Mouse (Mus musculus) urinary bladder, adult 18-20 months (tissue): ENCODE measurements around the gene Ythdc1.
A peak's percentile ranks its signal among the peaks of the same experiment; 100 is the strongest.
"Not testable (repeated sequence)": the region's sequence is repeated elsewhere in the genome, so short reads cannot be mapped to it uniquely, and the experiment has no call there.

Source experiments
- DNase-seq, 2 experiments: peaks; one replicate each; pipeline ENCODE4 v3.0.0; 2022; ENCODE audit warnings: low spot score in 2 of 2, mixed read lengths in 2 of 2

The Ythdc1 gene

GRCm38 (mm10) chr5:86803962-86804940 lies at the start of gene Ythdc1:
TSS of gene Ythdc1 (plus strand) at chr5:86804221.
- peak; percentile 86 to 91 for DNase-seq

GRCm38 (mm10) chr5:86769015-86769658 lies 34.9 kb upstream of the Ythdc1 start:
- no peak for DNase-seq

- no peak for DNase-seq
Measured at GRCm38 (mm10) chr5:86771010-86771409, 33.0 kb upstream of the Ythdc1 start.

- DNase-seq, result no peak
Measured at GRCm38 (mm10) chr5:86776941-86777340, 27.1 kb upstream of the Ythdc1 start.

- DNase-seq, result no peak
Measured at GRCm38 (mm10) chr5:86778471-86778870, 25.6 kb upstream of the Ythdc1 start.

- DNase-seq, result no peak
Measured at GRCm38 (mm10) chr5:86783059-86783458, 21.0 kb upstream of the Ythdc1 start.

GRCm38 (mm10) chr5:86784205-86784604 lies 19.8 kb upstream of the Ythdc1 start:
- no peak for DNase-seq

- no peak for DNase-seq
Measured at GRCm38 (mm10) chr5:86786798-86787197, 17.2 kb upstream of the Ythdc1 start.

GRCm38 (mm10) chr5:86789954-86790353 lies 14.1 kb upstream of the Ythdc1 start:
- DNase-seq, result no peak

GRCm38 (mm10) chr5:86792249-86792648 lies 11.8 kb upstream of the Ythdc1 start:
- no peak for DNase-seq

- no peak for DNase-seq
Measured at GRCm38 (mm10) chr5:86792807-86793206, 11.2 kb upstream of the Ythdc1 start.

GRCm38 (mm10) chr5:86816795-86817194 lies 12.8 kb downstream of the Ythdc1 start:
- no peak for DNase-seq

- not testable (repeated sequence) for DNase-seq
Measured at GRCm38 (mm10) chr5:86836378-86836777, 32.4 kb downstream of the Ythdc1 start.

GRCm38 (mm10) chr5:86838110-86838509 lies 34.1 kb downstream of the Ythdc1 start:
- no peak for DNase-seq

- DNase-seq, result no peak
Measured at GRCm38 (mm10) chr5:86839472-86839871, 35.5 kb downstream of the Ythdc1 start.

GRCm38 (mm10) chr5:86840207-86840606 lies 36.2 kb downstream of the Ythdc1 start:
- no peak for DNase-seq

GRCm38 (mm10) chr5:86841261-86841660 lies 37.2 kb downstream of the Ythdc1 start:
- not testable (repeated sequence) for DNase-seq

- DNase-seq, result no peak
Measured at GRCm38 (mm10) chr5:86850104-86850503, 46.1 kb downstream of the Ythdc1 start.

GRCm38 (mm10) chr5:86851658-86852057 lies 47.6 kb downstream of the Ythdc1 start:
- no peak for DNase-seq

GRCm38 (mm10) chr5:86856505-86856904 lies 52.5 kb downstream of the Ythdc1 start:
- DNase-seq, result peak; percentile 28 to 64

- no peak for DNase-seq
Measured at GRCm38 (mm10) chr5:86857682-86858081, 53.7 kb downstream of the Ythdc1 start.

GRCm38 (mm10) chr5:86858336-86858735 lies 54.3 kb downstream of the Ythdc1 start:
- no peak for DNase-seq

- no peak for DNase-seq
Measured at GRCm38 (mm10) chr5:86871877-86872276, 67.9 kb downstream of the Ythdc1 start.
